Comparison of ENCODE assay signal across 9 mouse cellular contexts in the genomic region with DNA sequence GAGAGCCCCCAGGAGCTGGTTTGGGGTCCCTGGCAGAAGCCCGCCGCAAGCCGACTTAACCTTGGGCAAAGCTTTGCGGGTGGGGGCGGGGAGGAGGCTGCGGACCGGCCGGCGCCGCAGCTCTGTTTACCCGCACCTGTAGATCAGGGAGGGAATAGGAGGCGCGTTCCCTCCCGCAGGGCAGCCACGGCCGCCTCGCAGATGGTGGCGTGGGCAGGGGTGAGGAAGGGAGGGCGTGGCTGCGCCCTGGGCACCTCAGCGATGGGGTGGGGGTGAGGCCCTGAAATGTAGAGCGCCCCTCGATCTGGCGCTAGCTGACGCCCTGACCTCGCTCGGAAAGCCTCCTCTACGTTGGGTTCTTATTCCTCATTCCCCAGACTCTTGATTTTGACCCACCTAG. TPM values are rescaled to one million over a fixed set of nuclear protein-coding genes. Genes with fewer than 3 reads are reported as not detected.
DNase-seq lines count a peak whose midpoint lies in the region; ATAC-seq and TF ChIP-seq lines count a peak whose summit lies in the region.
"Had no signal": no experiment of that assay in that cellular context is flagged by ENCODE, and none has a peak within 500 bp of the region (broad histone marks: within the 10 kb centered on the region; RNA-seq: fewer than 3 reads in every experiment).

No protein-coding gene starts in this region.

- peak overlapping the region; percentile 91; the same call in 1 of the 2 replicates for H3K27ac ChIP-seq in kidney, embryonic 14.5 days (ENCODE audit: low read depth, low read length)
- H3K27ac ChIP-seq in ES-E14 (ENCODE audit: insufficient read depth, low read depth, low read length, poor library complexity, severe bottlenecking), result no peak overlapping the region
- peak overlapping the region; percentile 61; the same call in 1 of the 2 replicates for H3K27ac ChIP-seq in embryonic facial prominence, embryonic 10.5 days (replicated peaks)
- H3K27ac ChIP-seq in hindbrain, embryonic 16.5 days (ENCODE audit: low read depth, low read length), result peak overlapping the region; percentile 97
- H3K27ac ChIP-seq in midbrain, embryonic 10.5 days (replicated peaks), result peak overlapping the region; percentile 86
- H3K27ac ChIP-seq: macrophage had no signal

- peak overlapping the region; percentile 96 for H3K4me2 ChIP-seq in kidney, embryonic 14.5 days (replicated peaks; ENCODE audit: low read depth, low read length)
- peak overlapping the region; percentile 74 for H3K4me2 ChIP-seq in hindbrain, embryonic 16.5 days (ENCODE audit: low read length)

- H3K36me3 ChIP-seq in kidney, embryonic 14.5 days (ENCODE audit: control insufficient read depth, insufficient read depth, low read length), result no peaks in the 10 kb centered on the region
- no peaks in the 10 kb centered on the region for H3K36me3 ChIP-seq in ES-E14 (ENCODE audit: control insufficient read depth, insufficient read depth, low read length, poor library complexity, severe bottlenecking)
- H3K36me3 ChIP-seq in embryonic facial prominence, embryonic 10.5 days (replicated peaks), result no peaks in the 10 kb centered on the region
- H3K36me3 ChIP-seq in hindbrain, embryonic 16.5 days (ENCODE audit: control insufficient read depth, insufficient read depth, low read length), result no peaks in the 10 kb centered on the region
- no peaks in the 10 kb centered on the region for H3K36me3 ChIP-seq in midbrain, embryonic 10.5 days

- peak overlapping the region; percentile 69 for H3K4me3 ChIP-seq in kidney, embryonic 14.5 days (ENCODE audit: low read length)
- peak overlapping the region; percentile 66 to 72 for H3K4me3 ChIP-seq in ES-E14 (ENCODE audit: insufficient read depth in 1 of 2, low read depth in 1 of 2, low read length in 2 of 2, poor library complexity in 1 of 2, severe bottlenecking in 1 of 2)
- peak overlapping the region; percentile 65 for H3K4me3 ChIP-seq in embryonic facial prominence, embryonic 10.5 days
- peak overlapping the region; percentile 86 for H3K4me3 ChIP-seq in hindbrain, embryonic 16.5 days (ENCODE audit: low read length)
- peak overlapping the region; percentile 75 for H3K4me3 ChIP-seq in midbrain, embryonic 10.5 days

- H3K9ac ChIP-seq in kidney, embryonic 14.5 days (ENCODE audit: low read depth, low read length), result peak overlapping the region; percentile 77
- H3K9ac ChIP-seq in ES-E14 (ENCODE audit: insufficient read depth, low read depth, low read length, poor library complexity, severe bottlenecking), result no peak overlapping the region
- peak overlapping the region; percentile 96 for H3K9ac ChIP-seq in hindbrain, embryonic 16.5 days (ENCODE audit: low read depth, low read length)

- ATAC-seq in kidney, embryonic 14.5 days (ENCODE audit: low FRiP score, low TSS enrichment), result no peak
- 0 out of 2 replicates have a peak, but pooled peaks have one; percentile 0 for ATAC-seq in hindbrain, embryonic 16.5 days

- no peak for DNase-seq in kidney, adult 18-20 months
- DNase-seq in ES-E14 (ENCODE audit: low read depth, low spot score), result no peak
- DNase-seq in embryonic facial prominence, embryonic 10.5 days (ENCODE audit: low spot score), result peak; percentile 39
- no peak for DNase-seq in midbrain, embryonic 10.5 days (ENCODE audit: low spot score)
- no peak for DNase-seq in layer of hippocampus, adult 11-12 months (ENCODE audit: low spot score)
- no peak for DNase-seq in embryo, embryonic 10.5 days (ENCODE audit: low spot score)

- in situ Hi-C loops in ES-E14 (cut with MboI; ENCODE audit: low sequenced_read_pairs in 2 of 2, unreplicated experiment in 2 of 2), result no loop called here

- H3K9me3 ChIP-seq in kidney, embryonic 14.5 days (ENCODE audit: control insufficient read depth, low read length), result no peaks in the 10 kb centered on the region
- no peaks in the 10 kb centered on the region for H3K9me3 ChIP-seq in ES-E14 (ENCODE audit: control insufficient read depth, insufficient read depth, low read depth, low read length)
- H3K9me3 ChIP-seq in embryonic facial prominence, embryonic 10.5 days, result no peaks in the 10 kb centered on the region
- H3K9me3 ChIP-seq in hindbrain, embryonic 16.5 days (ENCODE audit: control insufficient read depth, low read length), result no peaks in the 10 kb centered on the region
- no peaks in the 10 kb centered on the region for H3K9me3 ChIP-seq in midbrain, embryonic 10.5 days (replicated peaks)

- peaks cover 21% of the 10 kb centered on the region for H3K27me3 ChIP-seq in kidney, embryonic 14.5 days (ENCODE audit: control insufficient read depth, insufficient read depth, low read length)
- peaks cover 88% of the 10 kb centered on the region for H3K27me3 ChIP-seq in embryonic facial prominence, embryonic 10.5 days (replicated peaks; ENCODE audit: low read depth, poor library complexity, severe bottlenecking)
- H3K27me3 ChIP-seq in hindbrain, embryonic 16.5 days (replicated peaks; ENCODE audit: control insufficient read depth, insufficient read depth, low read length), result no peaks in the 10 kb centered on the region
- H3K27me3 ChIP-seq in midbrain, embryonic 10.5 days (ENCODE audit: low read depth, poor library complexity, severe bottlenecking), result peaks cover 84% of the 10 kb centered on the region

- under 1% methylated on average over 28 of the region's 28 CpGs for WGBS in kidney, embryonic 14.5 days
- 2% methylated on average over 28 of the region's 28 CpGs for WGBS in embryonic facial prominence, embryonic 10.5 days
- WGBS in hindbrain, embryonic 16.5 days, result 2% methylated on average over 28 of the region's 28 CpGs
- WGBS in midbrain, embryonic 10.5 days, result 1% methylated on average over 28 of the region's 28 CpGs

- peaks cover 9% of the 10 kb centered on the region; the same call in 1 of the 2 replicates for H3K4me1 ChIP-seq in kidney, embryonic 14.5 days (ENCODE audit: control insufficient read depth, insufficient read depth, low read length)
- peaks cover 0 to 8% of the 10 kb centered on the region in 2 experiments; a peak in 1 of 4 replicates for H3K4me1 ChIP-seq in ES-E14 (ENCODE audit: control insufficient read depth in 2 of 2, insufficient read depth in 2 of 2, low read length in 2 of 2, poor library complexity in 1 of 2)
- peaks cover 35% of the 10 kb centered on the region for H3K4me1 ChIP-seq in embryonic facial prominence, embryonic 10.5 days
- H3K4me1 ChIP-seq in hindbrain, embryonic 16.5 days (ENCODE audit: control insufficient read depth, insufficient read depth, low read depth, low read length), result peaks cover 34% of the 10 kb centered on the region
- H3K4me1 ChIP-seq in midbrain, embryonic 10.5 days, result peaks cover 46% of the 10 kb centered on the region

TF ChIP-seq in ES-E14, 5 proteins besides CTCF, POLR2A, EP300 and RAD21:
- TF ChIP-seq MAFK (IDR thresholded peaks at IDR 0.05; ENCODE audit: insufficient read depth, low read depth, low read length), result no peak
- TF ChIP-seq CHD2 (IDR thresholded peaks at IDR 0.05; ENCODE audit: low read depth, low read length), result no peak
- TF ChIP-seq ZNF384 (IDR thresholded peaks at IDR 0.05; ENCODE audit: low read depth, low read length), result no peak

RNA-seq across cellular contexts. Expression of a gene that starts 1.4 kb away (rescaled TPM):
- 35.7 and 51.3 TPM in 2 replicates for polyA plus RNA-seq in kidney, embryonic 14.5 days (2014; fragmentation: Nextera tagmentation; extraction: Ambion mirVana)
- 4.1 and 6.7 TPM in 2 replicates for total RNA-seq in ES-E14 (2012; rRNA removed)
- 8.6 and 8.9 TPM in 2 replicates for polyA plus RNA-seq in embryonic facial prominence, embryonic 10.5 days (2016; fragmentation: Nextera tagmentation; extraction: Ambion mirVana)
- 119 and 128 TPM in 2 replicates for polyA plus RNA-seq in hindbrain, embryonic 16.5 days (2015; fragmentation: Nextera tagmentation; extraction: Ambion mirVana)
- 7.9 and 16.0 TPM in 2 replicates for polyA plus RNA-seq in midbrain, embryonic 10.5 days (2016; fragmentation: Nextera tagmentation; extraction: Ambion mirVana)
- polyA plus RNA-seq: macrophage had no signal
